ENCODE assay signal across 8 mouse cellular contexts in genomic region chr11:4217914-4218629, GRCm38 (mm10). TPM values are rescaled to one million over a fixed set of nuclear protein-coding genes. Genes with fewer than 3 reads are reported as not detected.
DNase-seq lines count a peak whose midpoint lies in the region; ATAC-seq and TF ChIP-seq lines count a peak whose summit lies in the region.

Gene Castor1 (plus strand): TSS chr11:4218225.

- 0 out of 2 replicates have a peak, but pooled peaks have one; percentile 17 for TF ChIP-seq POLR2A in cortical plate, adult 2 months (IDR thresholded peaks at IDR 0.05; ENCODE audit: extremely low read depth, insufficient read depth, low read length)

- no peaks in the 10 kb centered on the region for H3K4me1 ChIP-seq in cortical plate, adult 2 months (ENCODE audit: control insufficient read depth, insufficient read depth, low read length)
- peaks cover 6% of the 10 kb centered on the region; the same call in 1 of the 2 replicates for H3K4me1 ChIP-seq in hindbrain, embryonic 16.5 days (ENCODE audit: control insufficient read depth, insufficient read depth, low read depth, low read length)

- WGBS in hindbrain, embryonic 16.5 days: 1% methylated on average over 56 of the region's 56 CpGs

- peaks cover 5% of the 10 kb centered on the region; the same call in 1 of the 2 replicates for H3K9me3 ChIP-seq in hindbrain, embryonic 16.5 days (ENCODE audit: control insufficient read depth, low read length)

- H3K4me2 ChIP-seq in hindbrain, embryonic 16.5 days (ENCODE audit: low read length): peak within 1 kb of the TSS; percentile 68

- H3K27me3 ChIP-seq in hindbrain, embryonic 16.5 days (replicated peaks; ENCODE audit: control insufficient read depth, insufficient read depth, low read length): peaks cover 11% of the 10 kb centered on the region

- DNase-seq in ZHBTc4 (ENCODE audit: low read depth, low spot score): peak; percentile 99
- DNase-seq in gastrocnemius, adult 2 months: peak; percentile 94
- DNase-seq in left cerebral cortex, postnatal 14 days (ENCODE audit: low spot score in 2 of 2): peak; percentile 53 to 63
- peak; percentile 60 for DNase-seq in right cerebral cortex, postnatal 25 days
- DNase-seq in urinary bladder, postnatal 4 days (ENCODE audit: low spot score in 2 of 2): peak; percentile 85 to 87

- ATAC-seq in hindbrain, embryonic 16.5 days: peak; percentile 72
- peak; percentile 93 for ATAC-seq in megakaryocyte-erythroid progenitor cell, adult 5-6 weeks (replicated peaks; ENCODE audit: low FRiP score, low TSS enrichment, poor library complexity, severe bottlenecking)

- TF ChIP-seq CTCF in cortical plate, adult 2 months (IDR thresholded peaks at IDR 0.05; ENCODE audit: extremely low read depth, insufficient read depth, low read length): no peak
- no peak for TF ChIP-seq CTCF in gastrocnemius, adult 2 months (IDR thresholded peaks at IDR 0.05)

- peak within 1 kb of the TSS; percentile 89 for H3K27ac ChIP-seq in cortical plate, adult 2 months (ENCODE audit: insufficient read depth, low read length)
- peak within 1 kb of the TSS; percentile 85 for H3K27ac ChIP-seq in gastrocnemius, adult 2 months
- 0 out of 2 replicates have a peak within 1 kb of the TSS, but pooled peaks have one; percentile 2 for H3K27ac ChIP-seq in hindbrain, embryonic 16.5 days (ENCODE audit: low read depth, low read length)

- H3K36me3 ChIP-seq in hindbrain, embryonic 16.5 days (ENCODE audit: control insufficient read depth, insufficient read depth, low read length): peaks cover 14% of the 10 kb centered on the region

- peak within 1 kb of the TSS; percentile 58 for H3K9ac ChIP-seq in hindbrain, embryonic 16.5 days (ENCODE audit: low read depth, low read length)

- intact Hi-C loops in gastrocnemius, adult 2 months (cut with DNase I): loop anchor here (10.0 kb wide), 1 partner anchor 53 kb away; the partner anchor contains the start of genes Ccdc157 and Sf3a1
- intact Hi-C loops in left cerebral cortex, postnatal 14 days (cut with DNase I): no loop called here

- H3K4me3 ChIP-seq in cortical plate, adult 2 months (ENCODE audit: insufficient read depth, low read length): peak within 1 kb of the TSS; percentile 18
- peak within 1 kb of the TSS; percentile 89 for H3K4me3 ChIP-seq in gastrocnemius, adult 2 months
- H3K4me3 ChIP-seq in hindbrain, embryonic 16.5 days (ENCODE audit: low read length): peak within 1 kb of the TSS; percentile 42

RNA-seq across cellular contexts. Expression of gene Castor1, which starts in this region (rescaled TPM):
- polyA plus RNA-seq in cortical plate, adult 2 months (2012; rRNA removed): 3.8 and 5.4 TPM in 2 replicates
- total RNA-seq in gastrocnemius, adult 2 months (2021): 1 to 10 TPM; 2.0 to 2.6 TPM
- 6.7 and 7.4 TPM in 2 replicates for polyA plus RNA-seq in hindbrain, embryonic 16.5 days (2015; fragmentation: Nextera tagmentation; extraction: Ambion mirVana)
- total RNA-seq in left cerebral cortex, postnatal 14 days (2021): 1 to 10 TPM; 4.3 to 4.9 TPM
- total RNA-seq in megakaryocyte-erythroid progenitor cell, adult 5-6 weeks (2014; fragmentation: Nextera tagmentation): 1.2 TPM in 1 of 2 replicates, not detected in the other
- 0.15 TPM in 1 of 2 replicates, not detected in the other for total RNA-seq in megakaryocyte-erythroid progenitor cell, adult 5-6 weeks (2017)

Comparison
In these comparisons a context has a peak if more than half of its experiments do, and no peak if none do; other contexts are left out.
1. Peak in every context shown above with its lines: DNase-seq, ATAC-seq, H3K4me3 ChIP-seq and H3K27ac ChIP-seq.
2. H3K27ac ChIP-seq: peak in every context shown above with its lines; median percentile 89 in cortical plate, adult 2 months; 85 in gastrocnemius, adult 2 months; 2 in hindbrain, embryonic 16.5 days.
3. H3K4me3 ChIP-seq: peak in every context shown above with its lines; median percentile 89 in gastrocnemius, adult 2 months; 42 in hindbrain, embryonic 16.5 days; 18 in cortical plate, adult 2 months.